Mouse (Mus musculus) myocyte (in vitro differentiated cells): ENCODE measurements at regions not wholly inside any gene's neighbourhood (a gene's known extent, or its start where the extent isn't known, plus 50 kb on each side); places are given as distances from the start of the nearest gene placed in this dataset.
A peak's percentile ranks its signal among the peaks of the same experiment; 100 is the strongest.

Experiments used
- CEBPB ChIP-seq: IDR thresholded peaks from 2 replicates; pipeline ENCODE4 v1.6.1; 2011; ENCODE audit warnings: mild to moderate bottlenecking, moderate library complexity; ENCODE audit not compliant: poor library complexity, insufficient read depth, severe bottlenecking
- E2F4 ChIP-seq: IDR thresholded peaks from one replicate; pipeline ENCODE4 v1.6.1; 2011; ENCODE audit warnings: mild to moderate bottlenecking, control low read depth, moderate library complexity; ENCODE audit not compliant: insufficient read depth
- MAX ChIP-seq: IDR thresholded peaks from one replicate; pipeline ENCODE4 v1.6.1; 2011; ENCODE audit warnings: low read depth, mild to moderate bottlenecking, control low read depth
- MYOG ChIP-seq, 3 experiments: IDR thresholded peaks; one replicate each; pipeline ENCODE4 v1.6.1; 2011; ENCODE audit warnings: control low read depth in 2 of 3, low read depth in 2 of 3, mild to moderate bottlenecking in 2 of 3; ENCODE audit not compliant: insufficient read length in 2 of 3, control insufficient read depth in 1 of 3, insufficient read depth in 1 of 3
- POLR2A ChIP-seq: IDR thresholded peaks from one replicate; pipeline ENCODE4 v1.6.1; 2011; ENCODE audit warnings: low read depth, mild to moderate bottlenecking, control low read depth, moderate library complexity; ENCODE audit not compliant: insufficient read length
- TCF12 ChIP-seq: IDR thresholded peaks from one replicate; pipeline ENCODE4 v1.6.1; 2011; ENCODE audit warnings: mild to moderate bottlenecking, control low read depth; ENCODE audit not compliant: poor library complexity, insufficient read depth, severe bottlenecking
- TCF3 ChIP-seq: IDR thresholded peaks from one replicate; pipeline ENCODE4 v1.6.1; 2011; ENCODE audit warnings: low read depth, control low read depth; ENCODE audit not compliant: insufficient read length
- USF1 ChIP-seq: IDR thresholded peaks from one replicate; pipeline ENCODE4 v1.6.1; 2011; ENCODE audit warnings: low read depth, mild to moderate bottlenecking, control low read depth, moderate library complexity

DNA sequence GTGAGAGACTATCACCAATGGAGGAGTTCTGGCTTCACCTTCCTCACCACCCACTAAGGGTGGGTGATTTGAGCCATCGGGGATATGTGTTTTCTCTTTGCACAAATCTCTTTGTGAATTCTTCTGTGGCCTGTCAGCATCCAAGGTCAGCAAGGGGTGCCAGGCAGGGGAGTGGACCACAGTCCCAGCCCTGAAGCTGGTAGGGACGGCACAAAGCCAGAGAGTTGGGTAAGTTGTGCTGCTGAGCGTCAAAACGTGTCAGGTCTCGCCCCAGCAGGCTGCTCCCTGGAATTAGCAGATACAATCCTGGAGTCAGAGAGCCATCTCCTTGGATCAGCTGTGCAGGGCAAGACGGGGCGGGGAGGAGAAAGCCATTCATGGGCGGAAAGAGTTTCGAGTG is 101.2 kb upstream of the Zmiz1 start:
- no peak for TF ChIP-seq POLR2A
- TF ChIP-seq MAX: no peak
- TF ChIP-seq CEBPB: no peak
- no peak for TF ChIP-seq TCF12
- no peak for TF ChIP-seq USF1
- TF ChIP-seq MYOG (IDR thresholded peaks at IDR 0.05; ENCODE audit: control insufficient read depth in 1 of 3, insufficient read depth in 1 of 3, insufficient read length in 2 of 3, low read depth in 2 of 3): peak in 1 of 3 experiments; percentile 9
- TF ChIP-seq TCF3: no peak
- TF ChIP-seq E2F4: no peak
